Mouse (Mus musculus) embryonic facial prominence, embryonic 10.5 days (tissue): ENCODE results near the gene Tmem126b. TPM values are rescaled to one million over a fixed set of nuclear protein-coding genes. Genes with fewer than 3 reads are reported as not detected.

Experiments
- DNase-seq: peaks from one replicate; pipeline ENCODE4 v3.0.0-alpha.2; 2017; ENCODE audit warnings: low spot score
- H3K27ac ChIP-seq: fragments of 300-500 bp; sonication (generic); replicated peaks from 2 replicates; pipeline ENCODE4 v1.5.1; 2016; ENCODE audit warnings: mild to moderate bottlenecking
- H3K27me3 ChIP-seq: fragments of 300-500 bp; sonication (generic); replicated peaks from 2 replicates; pipeline ENCODE4 v1.6.1; 2016; ENCODE audit warnings: low read depth, mild to moderate bottlenecking; ENCODE audit not compliant: poor library complexity, severe bottlenecking
- H3K36me3 ChIP-seq: fragments of 300-500 bp; sonication (generic); replicated peaks from 2 replicates; pipeline ENCODE4 v1.6.1; 2016; ENCODE audit warnings: mild to moderate bottlenecking, moderate library complexity
- H3K4me1 ChIP-seq: fragments of 300-500 bp; sonication (generic); 2 replicates; pipeline ENCODE4 v1.6.1; 2016
- H3K4me3 ChIP-seq: fragments of 300-500 bp; sonication (generic); 2 replicates; pipeline ENCODE4 v1.5.1; 2016; ENCODE audit warnings: mild to moderate bottlenecking, moderate library complexity
- H3K9me3 ChIP-seq: fragments of 300-500 bp; sonication (generic); 2 replicates; pipeline ENCODE4 v1.6.1; 2016; ENCODE audit warnings: mild to moderate bottlenecking
- WGBS: fragments of 180-500 bp; shearing (Covaris S2); methylation state at CpG from one replicate; pipeline ENCODE4 v1.1.7; 2016; 5-methylcytosine and 5-hydroxymethylcytosine counted together
- polyA plus RNA-seq: library from polyadenylated mRNA; unstranded; fragments of >200 nt; fragmentation: Nextera tagmentation; extraction: Ambion mirVana; gene quantifications from 2 replicates; pipeline ENCODE4 v1.2.1, GENCODE M21; 2016

Gene Tmem126b
- 35.2 and 36.2 TPM in 2 replicates for polyA plus RNA-seq

GRCm38 (mm10) chr7:90475793-90476312, at the start of gene Tmem126b:
Gene Tmem126b, minus strand, starts transcription at chr7:90476001.
- Histone ChIP-seq H3K9me3 (no peaks in the 10 kb centered on the region), H3K27me3 (peaks cover 12% of the 10 kb centered on the region; the same call in 1 of the 2 replicates), H3K27ac (peak within 1 kb of the TSS; percentile 87), H3K4me1 (peaks cover 15% of the 10 kb centered on the region), H3K36me3 (no peaks in the 10 kb centered on the region), H3K4me3 (peak within 1 kb of the TSS; percentile 74)
- DNase-seq = peak; percentile 99
- under 1% methylated on average over 36 of the region's 36 CpGs for WGBS

- Histone ChIP-seq H3K27ac (no peak overlapping the region), H3K27me3 (no peaks in the 10 kb centered on the region), H3K36me3 (no peaks in the 10 kb centered on the region), H3K9me3 (no peaks in the 10 kb centered on the region), H3K4me3 (no peak overlapping the region), H3K4me1 (no peaks in the 10 kb centered on the region)
- no peak for DNase-seq
These were observed 36.5 kb upstream of the Tmem126b start for GRCm38 (mm10) chr7:90512293-90512692.

GRCm38 (mm10) chr7:90508124-90508523, 32.3 kb upstream of the Tmem126b start:
- no peak for DNase-seq
- Histone ChIP-seq H3K4me1 (no peaks in the 10 kb centered on the region), H3K27me3 (no peaks in the 10 kb centered on the region), H3K9me3 (no peaks in the 10 kb centered on the region), H3K4me3 (no peak overlapping the region), H3K27ac (no peak overlapping the region), H3K36me3 (no peaks in the 10 kb centered on the region)
- 80% methylated on average over 3 of the region's 3 CpGs for WGBS

GRCm38 (mm10) chr7:90482607-90483006, 6.8 kb upstream of the Tmem126b start:
- no peaks in the 10 kb centered on the region for H3K9me3 ChIP-seq

GRCm38 (mm10) chr7:90476313-90477245, 778 bp upstream of the Tmem126b start, which contains the start of gene Dlg2:
Gene Dlg2, plus strand, starts transcription at chr7:90476672.
- Histone ChIP-seq H3K4me3 (peak within 1 kb of the TSS; percentile 74), H3K4me1 (peaks cover 15% of the 10 kb centered on the region), H3K27ac (peak within 1 kb of the TSS; percentile 87), H3K36me3 (no peaks in the 10 kb centered on the region), H3K9me3 (no peaks in the 10 kb centered on the region), H3K27me3 (peaks cover 12% of the 10 kb centered on the region; the same call in 1 of the 2 replicates)
- DNase-seq = no peak
- under 1% methylated on average over 32 of the region's 32 CpGs for WGBS

More at GRCm38 (mm10) chr7:90482607-90483006, 6.8 kb upstream of the Tmem126b start:
- DNase-seq = no peak
- no peak overlapping the region for H3K4me3 ChIP-seq
- H3K4me1 ChIP-seq = no peaks in the 10 kb centered on the region
- H3K27me3 ChIP-seq = peaks cover 2% of the 10 kb centered on the region; the same call in 1 of the 2 replicates
- no peaks in the 10 kb centered on the region for H3K36me3 ChIP-seq
- H3K27ac ChIP-seq = no peak overlapping the region
- WGBS = 98% methylated on average over 2 of the region's 2 CpGs

- WGBS = 76% methylated on average over 2 of the region's 2 CpGs
- Histone ChIP-seq H3K9me3 (no peaks in the 10 kb centered on the region), H3K36me3 (peaks cover 19% of the 10 kb centered on the region), H3K4me3 (no peak overlapping the region), H3K27ac (no peak overlapping the region), H3K4me1 (peaks cover 15% of the 10 kb centered on the region), H3K27me3 (peaks cover 12% of the 10 kb centered on the region; the same call in 1 of the 2 replicates)
- DNase-seq = no peak
These were observed 2.3 kb downstream of the Tmem126b start for GRCm38 (mm10) chr7:90473511-90473910.

GRCm38 (mm10) chr7:90461441-90461840, 14.4 kb downstream of the Tmem126b start:
- no peaks in the 10 kb centered on the region for H3K27me3 ChIP-seq
- H3K9me3 ChIP-seq = no peaks in the 10 kb centered on the region
- H3K27ac ChIP-seq = no peak overlapping the region
- 0 out of 2 replicates have a peak, but pooled peaks cover under 1% of the 10 kb centered on the region for H3K36me3 ChIP-seq
- no peak for DNase-seq
- H3K4me3 ChIP-seq = no peak overlapping the region
- H3K4me1 ChIP-seq = peaks cover 12% of the 10 kb centered on the region
- 92% methylated on average over 5 of the region's 5 CpGs for WGBS

GRCm38 (mm10) chr7:90460930-90461329, 14.9 kb downstream of the Tmem126b start:
- Histone ChIP-seq H3K36me3 (no peaks in the 10 kb centered on the region), H3K4me1 (peaks cover 17% of the 10 kb centered on the region), H3K27me3 (no peaks in the 10 kb centered on the region), H3K9me3 (no peaks in the 10 kb centered on the region), H3K4me3 (peak overlapping the region; percentile 13), H3K27ac (no peak overlapping the region)
- WGBS = 20% methylated on average over 14 of the region's 14 CpGs
- DNase-seq = peak; percentile 50

GRCm38 (mm10) chr7:90460330-90460729, 15.5 kb downstream of the Tmem126b start:
- Histone ChIP-seq H3K27ac (no peak overlapping the region), H3K4me3 (no peak overlapping the region), H3K4me1 (peaks cover 19% of the 10 kb centered on the region), H3K27me3 (no peaks in the 10 kb centered on the region), H3K9me3 (no peaks in the 10 kb centered on the region), H3K36me3 (no peaks in the 10 kb centered on the region)
- 59% methylated on average over 10 of the region's 10 CpGs for WGBS
- DNase-seq = peak; percentile 10

GRCm38 (mm10) chr7:90457517-90457916, 18.3 kb downstream of the Tmem126b start:
- Histone ChIP-seq H3K27me3 (no peaks in the 10 kb centered on the region), H3K9me3 (no peaks in the 10 kb centered on the region), H3K4me3 (peak overlapping the region; percentile 83), H3K4me1 (peaks cover 19% of the 10 kb centered on the region), H3K27ac (peak overlapping the region; percentile 93), H3K36me3 (peaks cover 24% of the 10 kb centered on the region)
- 17% methylated on average over 10 of the region's 10 CpGs for WGBS
- peak; percentile 37 for DNase-seq

- DNase-seq = peak; percentile 90
- peak within 1 kb of the TSS; percentile 93 for H3K27ac ChIP-seq
- WGBS = under 1% methylated on average over 41 of the region's 41 CpGs
- peak within 1 kb of the TSS; percentile 83 for H3K4me3 ChIP-seq
- peaks cover 19% of the 10 kb centered on the region for H3K4me1 ChIP-seq
- H3K36me3 ChIP-seq = peaks cover 30% of the 10 kb centered on the region
- no peaks in the 10 kb centered on the region for H3K27me3 ChIP-seq
- H3K9me3 ChIP-seq = no peaks in the 10 kb centered on the region
These were observed 18.8 kb downstream of the Tmem126b start, which contains the start of gene Tmem126a for GRCm38 (mm10) chr7:90456845-90457468. Gene Tmem126a, minus strand, starts transcription at chr7:90457229.

GRCm38 (mm10) chr7:90456149-90456844, 19.5 kb downstream of the Tmem126b start:
- H3K36me3 ChIP-seq = peaks cover 36% of the 10 kb centered on the region
- H3K4me3 ChIP-seq = peak overlapping the region; percentile 83
- no peaks in the 10 kb centered on the region for H3K9me3 ChIP-seq
- no peak for DNase-seq
- peaks cover 19% of the 10 kb centered on the region for H3K4me1 ChIP-seq
- H3K27ac ChIP-seq = peak overlapping the region; percentile 93
- H3K27me3 ChIP-seq = no peaks in the 10 kb centered on the region
- 48% methylated on average over 7 of the region's 7 CpGs for WGBS
